Mouse (Mus musculus): ENCODE measurements around the gene Bckdha. TPM values are rescaled to one million over a fixed set of nuclear protein-coding genes. Genes with fewer than 3 reads are reported as not detected.

Bckdha gene
- polyA plus RNA-seq, 1 experiment = 16.4 TPM

GRCm38 (mm10) chr7:25627431-25628322, 31.1 kb downstream of the Bckdha start:
- H3K4me3 ChIP-seq (ENCODE audit: insufficient read depth, low read length) = peak overlapping the region; percentile 21; the same call in 1 of the 2 replicates
- TF ChIP-seq CTCF (IDR thresholded peaks at IDR 0.05; ENCODE audit: borderline replicate concordance, insufficient read depth, low read length) (no peak), POLR2A (IDR thresholded peaks at IDR 0.05; ENCODE audit: low read depth, low read length) (peak; percentile 47)
- peaks cover 3% of the 10 kb centered on the region; the same call in 1 of the 2 replicates for H3K4me1 ChIP-seq (ENCODE audit: control insufficient read depth, insufficient read depth, low read length)
- no peak overlapping the region for H3K27ac ChIP-seq (ENCODE audit: insufficient read depth, low read length)

- TF ChIP-seq CTCF (IDR thresholded peaks at IDR 0.05; ENCODE audit: borderline replicate concordance, insufficient read depth, low read length) = no peak
- no peak for TF ChIP-seq POLR2A (IDR thresholded peaks at IDR 0.05; ENCODE audit: low read depth, low read length)
- no peak within 1 kb of the TSS for H3K27ac ChIP-seq (ENCODE audit: insufficient read depth, low read length)
- H3K4me1 ChIP-seq (ENCODE audit: control insufficient read depth, insufficient read depth, low read length) = peaks cover 3% of the 10 kb centered on the region; the same call in 1 of the 2 replicates
- H3K4me3 ChIP-seq (ENCODE audit: insufficient read depth, low read length) = peak within 1 kb of the TSS; percentile 21; the same call in 1 of the 2 replicates
Measured at GRCm38 (mm10) chr7:25626509-25627430, 32.0 kb downstream of the Bckdha start, which contains the start of gene B3gnt8. B3gnt8 (plus strand) TSS chr7:25626654.

DNA sequence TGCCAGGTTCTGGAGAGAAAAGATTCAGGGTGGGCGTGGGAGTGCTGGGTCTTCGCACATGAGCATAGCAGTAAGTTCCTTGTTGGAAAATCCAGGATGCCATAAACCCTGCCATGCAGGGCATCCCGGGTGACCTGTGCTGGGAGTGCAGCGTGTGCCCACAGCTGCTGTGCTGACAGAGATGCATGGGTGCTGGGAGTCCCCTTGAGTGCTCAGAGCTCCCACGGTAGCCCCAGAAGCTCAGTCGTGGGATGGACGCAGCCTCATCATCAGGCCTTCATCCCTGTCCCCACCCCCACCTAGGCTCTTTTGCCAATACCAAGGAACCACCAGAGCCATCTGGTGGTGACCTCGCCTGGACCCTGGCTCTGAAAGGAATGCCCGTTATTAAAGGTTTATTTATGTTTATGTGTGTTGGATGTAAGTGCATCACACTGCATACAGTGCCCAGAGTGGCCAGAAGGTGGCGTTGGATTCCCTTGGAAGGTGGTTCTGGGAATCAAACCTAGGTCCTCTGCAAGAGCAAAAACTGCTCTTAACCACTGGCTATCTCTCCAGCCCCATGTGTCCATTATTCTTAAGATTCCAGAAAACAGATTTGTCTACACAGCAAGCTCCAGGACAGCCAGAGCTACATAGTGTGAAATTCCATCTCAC, 33.1 kb downstream of the Bckdha start:
- no peak for TF ChIP-seq POLR2A (IDR thresholded peaks at IDR 0.05; ENCODE audit: low read depth, low read length)
- TF ChIP-seq CTCF (IDR thresholded peaks at IDR 0.05; ENCODE audit: borderline replicate concordance, insufficient read depth, low read length) = no peak
- Histone ChIP-seq H3K4me1 (ENCODE audit: control insufficient read depth, insufficient read depth, low read length) (peaks cover 3% of the 10 kb centered on the region; the same call in 1 of the 2 replicates), H3K27ac (ENCODE audit: insufficient read depth, low read length) (no peak overlapping the region), H3K4me3 (ENCODE audit: insufficient read depth, low read length) (no peak overlapping the region)

GRCm38 (mm10) chr7:25624851-25625250, 33.9 kb downstream of the Bckdha start:
- Histone ChIP-seq H3K27ac (ENCODE audit: insufficient read depth, low read length) (no peak overlapping the region), H3K4me1 (ENCODE audit: control insufficient read depth, insufficient read depth, low read length) (peaks cover 3% of the 10 kb centered on the region; the same call in 1 of the 2 replicates), H3K4me3 (ENCODE audit: insufficient read depth, low read length) (no peak overlapping the region)
- TF ChIP-seq CTCF (IDR thresholded peaks at IDR 0.05; ENCODE audit: borderline replicate concordance, insufficient read depth, low read length) (no peak), POLR2A (IDR thresholded peaks at IDR 0.05; ENCODE audit: low read depth, low read length) (no peak)

DNA sequence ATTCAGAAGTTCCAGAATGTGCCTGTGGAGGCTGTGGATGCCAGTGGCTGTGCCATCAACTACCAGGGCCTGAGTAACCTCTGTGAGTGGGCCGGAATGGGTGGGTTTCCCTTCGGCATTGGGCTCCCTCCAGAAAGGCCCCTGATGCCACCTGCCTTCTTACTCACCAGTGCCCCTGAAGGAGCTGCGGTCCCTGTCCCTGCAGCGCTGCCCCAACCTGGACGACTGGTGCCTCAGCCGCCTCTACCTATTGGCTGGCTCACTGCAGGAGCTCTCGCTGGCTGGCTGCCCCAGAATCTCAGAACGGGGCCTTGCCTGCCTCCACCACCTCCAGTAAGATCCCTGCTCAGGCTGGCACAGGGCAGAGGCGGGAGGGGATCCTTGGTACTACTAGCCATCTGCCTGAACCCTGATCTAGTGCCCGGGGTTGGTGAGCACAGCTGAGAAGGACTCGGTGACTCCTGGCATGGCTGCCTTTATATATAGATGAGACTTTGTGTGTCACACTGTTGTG, 34.9 kb downstream of the Bckdha start:
- peaks cover 3% of the 10 kb centered on the region; the same call in 1 of the 2 replicates for H3K4me1 ChIP-seq (ENCODE audit: control insufficient read depth, insufficient read depth, low read length)
- TF ChIP-seq CTCF (IDR thresholded peaks at IDR 0.05; ENCODE audit: borderline replicate concordance, insufficient read depth, low read length) (no peak), POLR2A (IDR thresholded peaks at IDR 0.05; ENCODE audit: low read depth, low read length) (no peak)

DNA sequence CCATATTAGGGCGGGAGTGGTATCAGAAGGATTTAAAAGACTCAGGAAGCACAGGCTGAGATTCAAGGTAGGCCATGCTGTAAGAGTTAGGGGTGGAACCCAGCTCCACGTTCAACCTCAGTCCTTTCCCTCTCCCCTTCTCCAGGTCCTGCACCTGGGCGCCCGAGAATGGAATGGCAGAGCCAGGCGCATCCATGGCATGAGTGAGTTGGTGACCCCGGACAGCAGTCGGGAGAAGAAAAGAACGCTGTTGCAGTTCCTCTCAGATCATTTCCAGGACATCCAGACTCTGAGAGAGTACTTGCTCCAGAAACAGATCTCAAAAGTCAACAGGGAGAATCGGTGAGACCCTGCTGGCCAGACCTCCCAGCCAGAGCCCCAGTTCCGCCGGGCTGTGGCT, 38.0 kb downstream of the Bckdha start:
- TF ChIP-seq CTCF (IDR thresholded peaks at IDR 0.05; ENCODE audit: borderline replicate concordance, insufficient read depth, low read length) = no peak
- TF ChIP-seq POLR2A (IDR thresholded peaks at IDR 0.05; ENCODE audit: low read depth, low read length) = no peak

More for the DNA sequence above, 34.9 kb downstream of the Bckdha start:
- Histone ChIP-seq H3K27ac (ENCODE audit: insufficient read depth, low read length) (no peak overlapping the region), H3K4me3 (ENCODE audit: insufficient read depth, low read length) (no peak overlapping the region)

DNA sequence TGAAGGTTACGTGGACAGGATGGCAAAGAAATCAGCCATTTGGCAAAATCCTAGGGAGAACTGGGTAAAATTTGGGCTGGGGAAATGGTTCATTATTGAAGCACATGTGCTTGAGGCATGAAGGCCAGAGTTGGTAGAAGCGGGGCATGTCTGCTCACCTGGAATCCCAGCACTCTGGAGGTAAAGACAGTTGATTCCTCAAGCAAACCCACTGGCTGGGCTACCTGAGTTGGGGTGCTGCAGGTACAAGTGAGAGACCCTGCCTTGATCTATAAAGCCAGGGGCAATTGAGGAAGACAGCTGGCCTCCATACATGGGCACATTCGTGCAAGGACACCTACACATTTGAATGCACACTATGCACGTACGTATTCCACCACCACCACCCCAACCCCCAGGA, 38.7 kb downstream of the Bckdha start:
- H3K27ac ChIP-seq (ENCODE audit: insufficient read depth, low read length) = no peak overlapping the region
- H3K4me3 ChIP-seq (ENCODE audit: insufficient read depth, low read length) = peak overlapping the region; percentile 99; the same call in 1 of the 2 replicates
- TF ChIP-seq POLR2A (IDR thresholded peaks at IDR 0.05; ENCODE audit: low read depth, low read length) (no peak), CTCF (IDR thresholded peaks at IDR 0.05; ENCODE audit: borderline replicate concordance, insufficient read depth, low read length) (no peak)
- H3K4me1 ChIP-seq (ENCODE audit: control insufficient read depth, insufficient read depth, low read length) = no peaks in the 10 kb centered on the region

More for the DNA sequence above, 38.0 kb downstream of the Bckdha start:
- Histone ChIP-seq H3K4me3 (ENCODE audit: insufficient read depth, low read length) (no peak overlapping the region), H3K27ac (ENCODE audit: insufficient read depth, low read length) (no peak overlapping the region), H3K4me1 (ENCODE audit: control insufficient read depth, insufficient read depth, low read length) (no peaks in the 10 kb centered on the region)

- Histone ChIP-seq H3K4me3 (ENCODE audit: insufficient read depth, low read length) (peak overlapping the region; percentile 99), H3K4me1 (ENCODE audit: control insufficient read depth, insufficient read depth, low read length) (no peaks in the 10 kb centered on the region), H3K27ac (ENCODE audit: insufficient read depth, low read length) (no peak overlapping the region)
- TF ChIP-seq CTCF (IDR thresholded peaks at IDR 0.05; ENCODE audit: borderline replicate concordance, insufficient read depth, low read length) = no peak
- no peak for TF ChIP-seq POLR2A (IDR thresholded peaks at IDR 0.05; ENCODE audit: low read depth, low read length)
Measured at GRCm38 (mm10) chr7:25619722-25619991, 39.1 kb downstream of the Bckdha start.
